Mouse (Mus musculus): Measurements from ENCODE around the gene Ykt6. TPM values are rescaled to one million over a fixed set of nuclear protein-coding genes. Genes with fewer than 3 reads are reported as not detected.

Ykt6 gene
- polyA plus RNA-seq, 1 experiment from 2014 or later: 40.5 TPM

DNA sequence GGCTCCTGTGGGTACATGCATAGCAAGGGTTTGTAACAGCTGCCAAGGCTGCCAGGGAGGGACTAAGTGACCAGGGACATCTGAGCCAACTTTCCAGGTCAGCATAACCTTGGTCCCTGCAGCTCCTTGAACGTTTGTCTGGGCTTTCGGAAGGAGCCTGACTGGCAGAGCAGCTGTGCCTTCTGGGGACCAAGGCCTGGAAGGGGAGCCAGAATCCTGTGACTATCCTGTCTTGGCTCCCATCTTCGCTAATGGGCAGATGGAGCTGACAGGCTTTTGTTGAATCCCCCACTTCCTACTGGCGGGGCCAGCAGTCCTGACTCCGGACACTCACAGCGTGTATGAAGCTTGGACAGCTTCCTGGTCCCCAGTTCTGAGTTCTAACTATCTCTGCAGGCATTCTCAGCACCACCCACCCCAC lies 59.5 kb downstream of the Ykt6 start:
- Histone ChIP-seq H3K36me3 (ENCODE audit: control insufficient read depth, insufficient read depth) (peaks cover 3% of the 10 kb centered on the region; the same call in 1 of the 2 replicates), H3K4me1 (ENCODE audit: control insufficient read depth, insufficient read depth, low read length) (no peaks in the 10 kb centered on the region), H3K27me3 (ENCODE audit: control insufficient read depth, insufficient read depth, low read length) (no peaks in the 10 kb centered on the region), H3K9ac (ENCODE audit: low read length) (no peak overlapping the region), H3K27ac (ENCODE audit: low read length) (no peak overlapping the region), H3K4me2 (ENCODE audit: low read depth, low read length) (no peak overlapping the region), H3K9me3 (replicated peaks; ENCODE audit: control insufficient read depth, low read length) (no peaks in the 10 kb centered on the region; the same call in 1 of the 2 replicates), H3K4me3 (ENCODE audit: low read length) (no peak overlapping the region)
- WGBS: 71% methylated on average over 6 of the region's 6 CpGs
- no peak for ATAC-seq (replicated peaks; ENCODE audit: extremely low read depth, insufficient read depth, low FRiP score)

DNA sequence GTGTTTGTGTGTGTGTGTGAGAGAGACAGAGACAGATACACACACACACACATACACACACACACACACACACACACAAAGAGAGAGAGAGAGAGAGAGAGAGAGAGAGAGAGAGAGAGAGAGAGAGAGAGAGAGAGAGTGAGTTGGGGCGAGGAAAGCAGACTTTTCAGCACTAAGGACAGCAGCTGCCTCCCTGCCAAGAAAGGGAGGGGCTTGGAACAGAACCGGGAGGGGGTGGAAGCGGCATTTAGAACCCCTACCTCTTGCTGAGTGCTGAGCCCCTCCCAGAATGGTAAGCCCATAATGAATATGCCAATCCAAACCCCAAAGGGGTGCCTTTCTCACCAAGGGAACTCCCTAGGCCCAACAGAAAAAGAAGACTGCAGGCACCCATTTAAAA lies 60.9 kb downstream of the Ykt6 start:
- Histone ChIP-seq H3K4me2 (ENCODE audit: low read depth, low read length) (no peak overlapping the region), H3K4me3 (ENCODE audit: low read length) (no peak overlapping the region), H3K27ac (ENCODE audit: low read length) (no peak overlapping the region), H3K4me1 (ENCODE audit: control insufficient read depth, insufficient read depth, low read length) (no peaks in the 10 kb centered on the region), H3K9me3 (replicated peaks; ENCODE audit: control insufficient read depth, low read length) (no peaks in the 10 kb centered on the region; the same call in 1 of the 2 replicates), H3K27me3 (ENCODE audit: control insufficient read depth, insufficient read depth, low read length) (no peaks in the 10 kb centered on the region), H3K9ac (ENCODE audit: low read length) (no peak overlapping the region), H3K36me3 (ENCODE audit: control insufficient read depth, insufficient read depth) (peaks cover 3% of the 10 kb centered on the region; the same call in 1 of the 2 replicates)
- 2% methylated on average over 3 of the region's 3 CpGs for WGBS
- ATAC-seq (replicated peaks; ENCODE audit: extremely low read depth, insufficient read depth, low FRiP score): no peak

DNA sequence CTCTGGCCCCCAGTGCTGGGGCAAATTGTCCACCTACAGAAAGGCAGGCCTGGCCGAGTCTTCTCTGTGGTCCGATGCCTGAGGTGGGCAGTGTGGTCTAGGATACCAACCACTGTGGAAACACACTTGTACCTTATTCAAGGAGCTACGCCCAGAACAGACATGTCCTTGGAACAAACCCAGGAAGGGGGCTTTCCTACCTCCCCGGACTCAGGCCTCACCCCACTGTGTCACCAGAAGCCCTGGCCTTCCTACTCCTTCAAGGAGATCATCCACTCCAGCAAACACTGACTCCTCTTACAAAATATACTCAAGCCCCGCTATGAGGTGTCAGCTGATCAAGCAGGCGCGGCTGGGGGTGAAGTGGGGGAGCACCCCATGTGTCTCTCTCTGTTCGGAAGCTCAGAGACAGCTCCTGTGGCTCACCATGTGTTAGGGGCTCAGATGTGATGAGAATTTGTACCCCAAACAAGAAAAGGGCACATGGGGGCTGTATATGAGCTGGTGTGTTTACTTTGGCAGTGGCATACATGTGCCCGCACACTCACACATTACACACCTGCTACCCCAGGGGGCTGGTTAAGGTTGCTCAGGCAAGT lies 61.4 kb downstream of the Ykt6 start:
- WGBS: 54% methylated on average over 9 of the region's 9 CpGs
- H3K4me2 ChIP-seq (ENCODE audit: low read depth, low read length): no peak overlapping the region
- no peaks in the 10 kb centered on the region for H3K27me3 ChIP-seq (ENCODE audit: control insufficient read depth, insufficient read depth, low read length)
- H3K4me3 ChIP-seq (ENCODE audit: low read length): no peak overlapping the region
- ATAC-seq (replicated peaks; ENCODE audit: extremely low read depth, insufficient read depth, low FRiP score): no peak
- no peaks in the 10 kb centered on the region; the same call in 1 of the 2 replicates for H3K9me3 ChIP-seq (replicated peaks; ENCODE audit: control insufficient read depth, low read length)
- no peaks in the 10 kb centered on the region for H3K4me1 ChIP-seq (ENCODE audit: control insufficient read depth, insufficient read depth, low read length)
- H3K27ac ChIP-seq (ENCODE audit: low read length): no peak overlapping the region
- no peak overlapping the region for H3K9ac ChIP-seq (ENCODE audit: low read length)
- peaks cover 2% of the 10 kb centered on the region; the same call in 1 of the 2 replicates for H3K36me3 ChIP-seq (ENCODE audit: control insufficient read depth, insufficient read depth)

Other genes with a start within 250 kb of the Ykt6 start
- gene Mrps24, start 240.0 kb upstream of the Ykt6 start, polyA plus RNA-seq (2015; fragmentation: Nextera tagmentation; extraction: Ambion mirVana): 197 and 201 TPM in 2 replicates
- 39.3 and 42.2 TPM in 2 replicates for gene Urgcp, start 193.3 kb upstream of the Ykt6 start, polyA plus RNA-seq (2015; fragmentation: Nextera tagmentation; extraction: Ambion mirVana)
- 82.8 and 86.7 TPM in 2 replicates for gene Dbnl, start 167.2 kb upstream of the Ykt6 start, polyA plus RNA-seq (2015; fragmentation: Nextera tagmentation; extraction: Ambion mirVana)
- gene Pgam2, start 152.0 kb upstream of the Ykt6 start, polyA plus RNA-seq (2015; fragmentation: Nextera tagmentation; extraction: Ambion mirVana): 1,049 and 1,143 TPM in 2 replicates
- 6.2 and 6.4 TPM in 2 replicates for gene Polm, start 117.7 kb upstream of the Ykt6 start, polyA plus RNA-seq (2015; fragmentation: Nextera tagmentation; extraction: Ambion mirVana)
- gene Aebp1, start 93.7 kb upstream of the Ykt6 start, polyA plus RNA-seq (2015; fragmentation: Nextera tagmentation; extraction: Ambion mirVana): 35.7 and 36.5 TPM in 2 replicates
- gene Pold2, start 77.4 kb upstream of the Ykt6 start, polyA plus RNA-seq (2015; fragmentation: Nextera tagmentation; extraction: Ambion mirVana): 113 and 115 TPM in 2 replicates
- gene Myl7, start 56.9 kb upstream of the Ykt6 start, polyA plus RNA-seq (2015; fragmentation: Nextera tagmentation; extraction: Ambion mirVana): 3,470 and 5,161 TPM in 2 replicates
- gene Gck, start 5.6 kb upstream of the Ykt6 start, polyA plus RNA-seq (2015; fragmentation: Nextera tagmentation; extraction: Ambion mirVana): 0.75 and 1.2 TPM in 2 replicates
- 2.7 and 2.8 TPM in 2 replicates for gene Camk2b, start 110.7 kb downstream of the Ykt6 start, polyA plus RNA-seq (2015; fragmentation: Nextera tagmentation; extraction: Ambion mirVana)
- 0.25 and 0.39 TPM in 2 replicates for gene A730071L15Rik, start 244.3 kb downstream of the Ykt6 start, polyA plus RNA-seq (2015; fragmentation: Nextera tagmentation; extraction: Ambion mirVana)
- gene Nudcd3, start 244.7 kb downstream of the Ykt6 start, polyA plus RNA-seq (2015; fragmentation: Nextera tagmentation; extraction: Ambion mirVana): 35.9 and 38.8 TPM in 2 replicates

Data from heart, embryonic 16.5 days (tissue).